Mouse (Mus musculus) embryo, embryonic 9.5 days (tissue): ENCODE measurements at regions not wholly inside any gene's neighbourhood (a gene's known extent, or its start where the extent isn't known, plus 50 kb on each side); places are given as distances from the start of the nearest gene placed in this dataset.

Experiments
- DNase-seq: peaks from one replicate; pipeline ENCODE4 v3.0.0-alpha.2; 2017; ENCODE audit errors: extremely low spot score

DNA sequence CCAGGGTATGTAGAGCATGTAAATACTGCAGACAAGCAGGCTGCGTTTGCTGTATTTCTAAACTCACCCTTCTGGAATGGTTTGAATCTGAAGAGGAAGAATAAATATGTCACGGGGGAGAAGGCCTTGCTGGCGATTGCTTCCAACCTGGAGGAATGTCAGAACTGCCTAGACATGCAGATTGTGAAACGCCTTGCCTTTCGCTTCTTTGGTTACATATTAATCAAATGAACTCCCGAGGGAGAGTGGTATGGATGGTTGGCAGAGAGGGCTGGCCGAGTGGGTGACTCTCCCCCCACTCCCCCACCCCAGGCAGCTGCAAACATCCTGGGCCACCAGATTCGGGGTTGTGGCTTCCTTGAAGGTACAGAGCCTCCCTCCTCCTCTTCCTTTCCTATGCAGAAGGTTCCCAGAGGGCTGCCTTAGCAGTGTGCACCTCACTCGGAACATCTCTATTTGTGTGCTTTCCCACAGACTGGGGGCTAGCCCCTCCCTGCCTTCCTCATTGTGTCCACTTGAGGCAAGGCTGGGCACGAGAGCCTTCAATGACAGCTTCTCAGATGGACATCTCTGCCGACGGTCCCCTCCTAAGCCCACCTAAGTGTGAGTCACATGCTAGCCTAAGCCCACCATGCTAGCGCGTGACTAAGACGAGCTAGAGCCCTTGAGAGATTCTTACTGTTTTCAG is 93.3 kb downstream of the Zfp281 start:
- DNase-seq, result no peak

DNA sequence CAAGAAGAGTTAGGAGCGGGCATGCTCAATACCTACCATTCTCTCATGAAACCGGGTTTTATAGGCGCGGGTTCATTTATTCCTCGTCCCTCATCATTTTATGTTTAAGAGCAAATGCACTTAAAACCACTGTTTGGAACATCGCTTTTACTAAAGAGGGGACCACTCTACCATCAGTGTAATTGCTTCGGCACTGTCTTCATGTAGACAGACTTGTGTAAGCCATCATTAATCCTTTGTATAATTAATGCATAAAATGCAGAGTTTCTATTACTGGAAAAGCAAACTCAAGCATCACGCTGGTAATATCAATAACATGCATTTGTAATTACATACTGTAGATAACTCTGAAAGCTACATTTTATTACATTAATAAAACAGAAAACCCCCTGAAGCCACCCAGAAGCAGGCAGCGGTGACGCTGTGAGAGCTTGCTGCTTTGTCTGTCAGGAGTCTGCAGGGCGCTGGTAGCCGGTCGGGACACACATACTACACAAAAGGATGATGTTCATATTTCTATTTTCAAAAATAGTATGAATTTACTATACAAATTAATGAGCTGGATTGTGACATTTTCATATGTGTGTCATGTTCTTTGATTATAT is 99.2 kb downstream of the Zfp281 start:
- no peak for DNase-seq

DNA sequence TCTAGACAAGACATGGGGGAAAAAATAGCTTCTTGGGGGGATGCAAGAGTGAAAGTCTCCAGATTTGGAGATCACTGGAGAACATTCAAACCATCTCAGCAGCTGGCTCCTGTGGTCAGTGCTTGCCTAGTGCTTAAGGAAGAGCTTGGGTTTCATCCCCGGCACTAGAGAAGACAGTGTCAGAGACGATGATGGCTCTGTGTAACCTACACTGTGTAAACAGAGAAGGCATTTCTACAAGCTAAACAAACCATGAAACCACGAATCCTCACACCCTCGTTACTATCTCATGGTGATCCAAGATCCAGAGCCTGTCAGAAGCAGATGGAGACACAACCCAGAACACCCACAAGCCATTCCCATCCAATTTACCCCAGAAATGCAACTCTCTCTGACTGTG is 100.5 kb downstream of the Zfp281 start:
- no peak for DNase-seq

DNA sequence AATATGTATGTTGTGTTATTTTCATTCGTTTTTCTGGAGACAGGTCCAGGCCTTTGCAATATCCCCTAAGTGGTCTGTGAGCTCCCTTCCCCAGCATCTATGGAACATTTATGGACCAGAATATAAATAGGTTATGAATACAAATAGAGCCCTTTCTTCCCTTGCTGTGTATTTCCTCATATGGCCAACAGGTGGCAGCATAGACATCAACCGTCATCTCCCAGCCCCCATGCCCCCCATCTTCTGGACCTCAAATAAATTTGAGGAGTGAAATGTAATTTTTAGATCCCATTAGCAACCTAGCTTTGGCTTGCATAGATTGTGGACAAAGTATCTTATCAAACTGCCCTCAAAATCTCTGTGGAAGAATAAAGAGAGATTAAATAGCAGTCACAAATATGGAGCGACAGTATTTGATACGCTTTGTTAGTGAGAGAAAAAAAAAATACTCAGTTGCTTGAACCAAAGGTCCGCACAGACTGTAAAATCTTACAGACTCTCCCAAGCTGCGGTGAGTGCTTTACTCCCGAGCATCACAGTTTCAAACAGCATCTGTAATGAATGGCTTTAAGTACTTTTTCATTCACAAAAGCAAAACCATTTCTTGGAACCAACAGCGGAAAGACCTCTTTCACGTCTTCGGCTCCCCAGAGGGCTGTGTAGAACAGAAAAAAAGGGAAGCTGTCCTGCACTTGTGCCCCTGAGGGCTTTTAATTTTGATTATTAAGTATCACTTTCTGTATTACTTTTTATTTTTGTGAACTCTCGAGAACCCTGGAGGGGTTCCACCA is 101.6 kb downstream of the Zfp281 start:
- DNase-seq, result no peak

DNA sequence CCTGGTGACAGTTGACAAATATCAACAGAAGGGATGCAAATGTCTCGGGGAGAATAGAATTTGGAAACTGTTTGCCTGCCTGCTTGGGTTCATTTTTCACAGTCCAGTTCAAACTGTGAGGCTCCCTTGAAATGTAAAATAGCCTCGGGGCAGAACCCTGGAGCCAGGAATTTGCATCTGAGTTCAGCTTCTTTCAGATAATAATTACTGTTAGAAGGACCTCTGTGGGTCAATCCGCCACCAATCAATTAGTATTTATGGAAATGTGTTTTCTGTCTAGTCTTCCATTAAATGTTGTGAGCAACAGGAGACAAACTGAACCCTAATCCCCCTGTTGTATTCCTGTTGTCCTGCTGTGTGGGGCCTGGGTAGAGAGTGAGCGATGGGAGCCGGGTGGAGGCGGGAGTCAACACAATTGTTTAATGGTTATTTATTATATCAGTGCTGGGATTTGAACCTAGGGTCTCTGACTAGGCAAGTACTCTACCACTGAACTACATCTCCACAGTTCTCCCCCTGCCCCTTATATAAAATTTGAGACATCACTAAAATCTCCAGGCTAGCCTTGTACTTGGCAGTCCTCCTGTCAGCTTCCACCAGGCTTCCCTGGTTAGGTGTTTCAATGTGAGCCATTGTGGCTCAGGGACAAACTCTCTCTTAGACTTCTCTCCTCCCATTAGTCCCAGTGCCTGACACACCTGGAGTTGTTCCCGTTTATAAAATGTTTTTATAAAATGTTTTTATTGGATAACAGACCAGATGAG is 103.3 kb downstream of the Zfp281 start:
- no peak for DNase-seq

DNA sequence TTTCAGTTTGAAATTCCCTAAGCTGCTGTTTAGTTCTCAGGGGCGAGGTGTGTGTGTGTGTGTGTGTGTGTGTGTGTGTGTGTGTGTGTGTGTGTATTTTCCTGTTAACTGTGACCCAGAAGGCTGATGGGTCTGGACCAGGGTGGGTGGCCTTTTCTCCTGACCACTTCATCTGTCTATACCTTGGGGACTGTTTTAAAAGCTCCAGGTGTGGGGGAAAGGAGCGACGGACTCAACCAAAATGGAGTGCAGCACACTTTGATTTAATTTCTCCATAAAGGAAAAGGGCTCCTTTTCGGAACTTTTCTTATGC is 103.9 kb downstream of the Zfp281 start:
- DNase-seq, result no peak

DNA sequence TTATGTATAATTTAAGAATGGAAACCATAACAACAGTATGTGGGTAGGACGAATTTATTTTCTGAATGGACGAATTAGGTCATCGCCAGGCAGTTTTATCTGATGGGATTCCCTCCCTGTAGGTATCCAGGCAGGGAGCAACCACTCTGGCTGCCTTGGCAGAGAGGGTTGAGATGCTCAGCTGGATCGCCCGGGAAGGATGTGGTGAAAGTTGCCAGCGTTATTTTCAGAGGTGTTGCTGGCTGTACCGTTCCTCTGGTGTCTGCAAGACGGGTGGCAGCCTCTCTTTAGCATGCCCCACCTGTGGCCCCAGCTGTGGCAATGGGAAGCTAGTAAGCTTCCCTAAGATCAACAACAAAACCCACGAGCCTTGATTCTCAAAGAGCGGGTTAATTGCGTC is 105.9 kb downstream of the Zfp281 start:
- DNase-seq, result no peak

DNA sequence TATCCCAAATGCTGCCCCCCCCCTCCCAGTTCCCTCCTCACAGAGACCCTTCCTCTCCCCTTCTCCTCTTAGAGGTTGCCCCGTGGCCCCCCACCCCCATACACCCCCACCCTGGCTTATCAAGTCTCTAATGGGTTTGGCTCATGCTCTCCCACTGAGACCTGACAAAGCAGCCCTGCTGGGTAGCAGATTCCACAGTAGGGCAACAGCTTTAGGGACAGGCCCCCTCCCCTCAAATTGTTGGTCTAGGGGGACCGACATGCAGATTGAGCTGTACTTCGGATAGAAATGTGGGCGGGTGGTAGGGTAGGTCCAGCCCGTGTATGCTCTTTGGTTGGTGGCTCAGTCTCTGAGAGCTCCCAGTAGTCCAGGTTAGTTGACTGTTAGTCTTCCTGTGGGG is 113.3 kb downstream of the Zfp281 start:
- DNase-seq, result no peak

DNA sequence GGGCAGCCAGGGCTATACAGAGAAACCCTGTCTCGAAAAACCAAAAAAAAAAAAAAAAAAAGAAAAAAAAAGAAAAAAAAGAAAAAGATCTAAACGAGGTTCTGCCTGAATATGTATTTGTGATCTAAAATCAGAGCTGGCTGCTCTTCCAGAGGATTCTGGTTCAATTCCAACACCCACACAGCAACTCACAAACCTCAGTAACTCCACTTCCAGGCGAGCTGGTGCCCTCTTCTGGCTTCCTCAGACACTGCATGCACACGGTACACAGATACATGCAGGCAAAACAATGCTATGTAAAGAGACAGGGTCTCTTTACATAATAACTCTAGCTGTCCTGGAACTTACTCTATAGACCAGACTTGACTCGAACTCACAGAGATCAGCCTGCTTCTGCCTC is 114.8 kb downstream of the Zfp281 start:
- no peak for DNase-seq

DNA sequence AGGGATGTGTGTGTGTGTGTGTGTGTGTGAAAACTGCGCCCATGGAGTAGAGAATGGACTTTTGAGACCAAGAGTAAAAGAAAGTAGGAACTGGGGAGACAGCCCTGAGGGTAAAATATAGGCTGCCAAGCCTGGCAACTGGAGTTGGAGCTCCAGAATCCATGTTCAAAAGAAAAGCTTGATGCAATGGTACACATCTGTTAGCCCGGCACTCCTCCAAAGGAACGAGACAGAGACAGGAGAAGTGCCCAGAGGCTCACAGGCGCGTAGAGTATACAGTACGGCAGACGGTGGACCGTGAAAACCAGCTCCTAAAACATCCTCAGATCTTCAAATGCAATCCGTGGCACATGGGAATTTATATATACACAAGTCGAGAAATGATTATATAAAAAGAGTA is 116.4 kb downstream of the Zfp281 start:
- DNase-seq, result no peak

DNA sequence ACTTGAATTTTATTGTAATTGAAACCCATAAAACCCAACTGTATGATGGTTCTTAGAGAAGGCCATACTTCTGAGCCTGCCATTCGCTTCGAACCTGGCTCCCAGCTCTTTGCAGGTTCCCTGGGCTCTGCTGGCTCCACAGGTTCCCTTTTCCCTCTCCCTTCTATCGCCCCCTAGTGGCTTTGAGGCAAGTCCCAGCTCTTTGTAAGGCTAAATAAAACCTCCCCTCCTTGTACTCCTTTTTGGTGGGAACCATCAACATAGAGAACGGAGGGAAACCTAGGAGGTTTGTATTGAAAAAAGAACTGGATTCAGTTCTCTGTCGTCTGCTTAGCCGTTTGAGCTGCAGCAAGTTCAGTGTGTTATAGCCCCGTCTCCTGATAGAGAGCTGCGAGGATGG is 124.5 kb downstream of the Zfp281 start:
- peak; percentile 56 for DNase-seq

DNA sequence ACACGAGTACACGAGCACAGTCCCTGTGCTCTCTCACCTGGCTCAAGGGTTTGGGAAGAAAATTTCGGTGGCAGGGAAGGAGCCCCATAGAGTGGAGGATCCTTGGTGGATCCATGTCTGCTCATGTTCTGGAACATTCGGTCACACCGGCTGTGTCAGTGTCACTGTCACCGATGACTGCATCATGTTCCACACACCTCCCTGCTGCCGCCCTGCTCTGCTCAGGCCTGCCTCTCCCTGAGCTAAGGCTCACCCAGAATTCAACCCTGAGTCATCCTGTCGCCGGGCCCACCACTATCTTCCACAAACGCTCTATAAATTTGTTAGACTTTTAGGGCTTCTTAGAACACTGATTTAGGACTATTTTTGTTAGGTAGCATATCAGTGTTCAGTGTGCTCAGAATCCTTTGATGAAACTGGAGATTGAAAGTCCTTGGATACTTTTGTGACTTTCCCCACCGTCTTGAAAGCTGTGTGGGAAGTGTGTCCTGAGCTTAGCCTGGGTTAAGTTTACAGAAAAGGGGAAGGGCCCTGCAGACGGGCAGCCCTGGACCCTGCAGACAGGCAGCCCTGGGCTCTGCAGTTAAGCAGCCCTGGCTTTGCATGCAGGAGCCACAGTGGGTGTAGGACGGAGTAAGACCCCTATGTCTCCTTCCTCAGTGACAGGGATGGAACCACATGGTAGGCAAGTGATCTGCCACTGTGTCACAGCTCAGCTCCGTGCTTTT is 126.9 kb downstream of the Zfp281 start:
- DNase-seq, result no peak

DNA sequence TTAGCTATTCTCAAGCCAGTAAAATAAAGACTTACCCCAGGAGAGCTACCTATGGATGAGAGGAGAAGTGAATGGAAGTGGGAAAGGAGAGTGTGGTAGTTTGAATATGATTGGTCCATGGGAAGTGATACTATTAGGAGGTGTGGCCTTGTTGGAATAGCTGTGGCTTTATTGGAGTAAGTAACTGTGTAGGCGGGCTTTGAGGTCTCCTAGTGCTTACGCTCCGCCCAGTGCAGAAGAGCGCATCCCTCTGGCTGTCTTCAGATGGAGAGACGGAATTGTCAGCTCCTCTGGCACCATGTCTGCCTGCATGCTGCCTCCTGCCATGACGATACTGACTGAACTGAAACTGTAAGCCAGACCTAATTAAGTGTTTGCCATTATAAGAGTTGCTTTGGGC is 129.6 kb downstream of the Zfp281 start:
- DNase-seq, result no peak

DNA sequence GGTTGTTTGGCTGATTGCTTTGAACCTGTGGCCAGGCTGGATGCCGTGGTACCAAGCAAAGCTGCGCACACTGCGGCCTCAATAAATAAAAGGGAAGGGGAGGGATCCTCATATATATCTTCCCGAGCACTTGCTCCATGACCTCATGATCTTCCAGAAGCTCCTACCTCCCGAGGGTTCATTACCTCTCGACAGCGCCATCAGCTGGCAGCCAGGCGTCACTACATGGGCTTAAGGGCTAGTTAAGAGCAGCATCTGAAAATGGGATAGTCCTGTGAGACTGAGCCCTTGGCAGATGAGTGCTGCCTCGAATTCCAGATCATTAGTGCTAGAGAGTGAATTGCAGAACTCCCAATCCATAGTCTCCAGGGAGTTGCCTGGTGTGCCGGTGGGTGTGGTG is 134.0 kb downstream of the Zfp281 start:
- no peak for DNase-seq

DNA sequence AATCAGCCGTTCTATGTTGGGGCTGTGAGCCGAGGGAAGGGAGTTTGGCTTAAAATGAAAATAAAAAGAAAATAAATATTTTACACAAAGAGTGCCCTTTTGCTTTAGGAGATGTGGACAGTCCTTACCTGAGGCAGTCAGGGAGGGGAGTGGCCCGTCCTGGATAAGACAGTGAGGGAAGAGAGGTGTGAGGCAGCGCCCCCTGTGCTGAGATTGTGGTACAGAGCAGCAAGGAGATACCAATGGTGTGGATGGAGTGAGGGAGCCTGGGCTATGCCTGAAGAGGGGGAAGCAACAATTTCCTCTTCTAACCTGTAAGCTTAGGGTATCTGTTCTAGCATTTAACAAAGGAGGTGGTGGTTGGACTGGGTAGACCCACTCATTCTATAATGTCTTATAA is 134.5 kb downstream of the Zfp281 start:
- DNase-seq, result no peak

DNA sequence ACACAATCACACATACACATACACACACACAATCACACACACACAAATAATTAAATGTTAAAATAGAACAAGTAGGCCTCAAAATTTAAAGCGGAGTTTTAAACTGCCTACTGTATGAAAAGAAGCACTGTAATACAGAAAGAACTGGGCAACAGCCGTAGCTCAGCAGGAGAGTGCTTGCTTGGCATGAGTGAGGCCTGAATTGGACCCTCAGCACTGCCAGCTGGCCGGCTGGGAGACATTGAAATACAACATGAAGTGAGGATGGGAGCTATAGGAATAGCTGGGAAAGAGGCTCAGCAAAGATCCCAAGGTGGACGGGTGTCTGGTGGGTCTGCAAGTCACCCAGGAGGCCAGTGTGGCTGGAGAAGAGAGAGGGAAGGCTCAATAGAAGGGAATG is 136.8 kb downstream of the Zfp281 start:
- no peak for DNase-seq

DNA sequence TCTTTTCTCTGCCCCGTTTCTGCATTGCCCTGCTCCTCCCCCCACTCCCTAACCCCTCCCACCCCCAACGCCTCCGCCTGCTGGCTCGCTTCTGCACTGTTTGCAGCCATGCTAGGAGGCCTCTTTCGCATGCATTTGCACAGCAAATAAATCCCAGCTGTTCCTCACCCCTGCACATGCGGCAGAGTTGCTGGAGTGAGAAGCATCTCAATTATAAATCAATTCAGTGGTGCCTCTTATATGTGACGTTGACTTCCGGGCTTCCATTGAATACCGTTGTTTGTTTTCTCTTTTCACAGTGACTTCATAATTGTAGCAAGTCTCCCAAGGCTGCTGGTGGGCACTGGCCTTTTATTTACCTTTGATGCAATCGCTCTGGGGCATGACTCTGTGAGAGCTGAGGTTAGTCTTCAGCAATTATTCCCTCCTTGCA is 144.3 kb downstream of the Zfp281 start:
- peak; percentile 69 for DNase-seq

DNA sequence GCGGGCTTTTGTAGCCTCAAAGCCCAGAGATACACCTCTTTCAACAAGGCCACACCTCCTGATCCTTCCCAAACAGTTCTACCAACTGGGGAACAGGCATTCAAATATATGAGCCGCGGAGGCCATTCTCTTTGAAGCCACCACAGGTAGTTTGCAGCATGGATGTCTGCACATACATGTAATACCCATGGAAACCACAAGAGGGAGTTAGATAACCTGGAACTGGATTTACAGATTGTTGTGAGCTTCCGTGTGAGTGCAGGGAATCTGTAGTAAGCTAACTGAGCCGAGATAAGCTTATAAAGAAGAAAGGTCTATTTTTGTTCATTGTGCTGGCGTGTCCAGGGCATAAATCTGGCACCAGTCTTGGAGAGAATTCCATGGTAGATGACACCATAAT is 149.0 kb downstream of the Zfp281 start:
- no peak for DNase-seq

DNA sequence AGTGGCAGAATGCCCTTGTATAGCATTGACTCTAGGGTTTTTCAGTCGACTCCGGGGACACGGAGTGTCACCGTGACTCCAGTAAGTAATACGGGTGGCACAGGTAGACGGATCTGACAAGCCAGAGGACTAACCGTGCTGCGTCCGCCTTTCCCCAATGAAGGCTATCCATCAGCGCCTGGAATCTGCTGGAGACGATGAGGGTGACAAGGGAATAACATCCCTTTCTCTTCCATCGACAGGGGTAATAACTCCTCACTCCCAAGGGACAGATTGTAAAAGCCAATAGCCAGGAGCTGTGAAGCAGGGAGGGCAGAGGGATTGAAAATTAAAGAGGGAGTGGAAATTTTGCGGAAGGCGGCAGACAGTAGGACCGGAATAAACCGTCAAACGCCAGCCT is 151.5 kb downstream of the Zfp281 start:
- DNase-seq, result no peak

DNA sequence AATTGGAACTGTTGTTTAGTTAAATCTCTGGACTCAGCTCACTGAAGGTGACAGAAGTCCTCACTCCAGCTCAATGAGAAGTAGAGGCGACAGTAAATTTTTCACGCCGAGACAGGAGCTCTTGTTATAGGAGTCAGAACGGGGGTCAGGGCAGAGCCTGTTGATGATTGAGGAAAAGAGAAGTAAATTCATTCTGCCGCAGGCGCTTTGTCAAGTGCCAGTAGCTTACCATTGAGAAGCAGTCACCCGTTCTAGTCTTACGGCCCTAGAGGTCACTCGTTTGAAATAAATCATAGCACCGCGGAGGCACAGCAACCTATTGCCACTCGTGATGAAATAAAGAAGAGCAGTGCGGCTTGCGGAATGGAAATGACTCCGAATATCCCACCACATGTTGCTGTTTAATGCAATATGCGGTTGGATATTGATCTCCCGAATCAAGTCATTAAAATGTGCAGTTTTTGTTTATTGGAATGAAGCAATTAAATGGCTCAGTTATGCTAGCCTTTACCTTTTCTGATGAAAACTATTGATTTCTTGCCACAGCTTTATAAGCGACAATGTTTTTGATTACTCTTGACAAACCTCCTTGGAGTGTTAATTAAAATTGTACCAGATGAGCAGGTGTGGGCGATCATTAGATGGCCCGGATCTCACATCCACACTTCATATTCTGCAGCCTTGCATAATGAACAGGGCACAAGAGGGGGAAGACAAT is 152.7 kb downstream of the Zfp281 start:
- DNase-seq, result peak; percentile 60

DNA sequence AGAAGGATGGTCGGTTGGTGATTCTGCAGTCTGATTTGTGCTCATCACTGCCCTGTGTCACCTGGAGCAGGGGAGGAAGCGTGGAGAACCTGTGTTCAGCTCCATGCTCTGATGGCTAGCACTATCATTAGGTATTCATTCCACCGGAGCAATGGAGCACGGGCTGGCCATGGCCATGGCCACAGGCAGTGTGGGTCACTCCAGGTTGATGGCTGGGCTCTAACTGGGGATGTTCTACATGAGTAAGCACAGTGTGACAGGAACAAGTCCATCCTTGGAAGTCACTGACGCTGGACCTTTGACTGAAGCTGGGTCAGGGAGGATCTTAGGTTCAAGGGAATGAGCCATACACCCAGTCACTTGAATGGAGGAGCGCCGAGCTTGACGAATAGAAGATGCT is 154.7 kb downstream of the Zfp281 start:
- DNase-seq, result no peak
